Mouse (Mus musculus) liver, embryonic 14.5 days (tissue): ENCODE measurements around the gene Mrpl14. TPM values are rescaled to one million over a fixed set of nuclear protein-coding genes. Genes with fewer than 3 reads are reported as not detected.

ENCODE experiments used
- ATAC-seq: fragments of 200-750 bp; cut with Nextera tagmentation; 2 replicates; pipeline ENCODE4 v1.8.0; 2017; ENCODE audit warnings: moderate number of reproducible peaks, mild to moderate bottlenecking, moderate library complexity; ENCODE audit not compliant: insufficient read depth
- DNase-seq, 3 experiments: peaks; one replicate each; pipeline ENCODE4 v3.0.0-alpha.2; 2012 to 2013; ENCODE audit warnings: low read depth in 3 of 3, low spot score in 3 of 3
- H3K27ac ChIP-seq: fragments of 300-500 bp; sonication (generic); 2 replicates; pipeline ENCODE4 v1.5.1; 2014; ENCODE audit warnings: moderate library complexity, mild to moderate bottlenecking, control low read depth, inconsistent platforms
- H3K27me3 ChIP-seq: fragments of 300-500 bp; sonication (generic); 2 replicates; pipeline ENCODE4 v1.6.1; 2014; ENCODE audit warnings: mild to moderate bottlenecking, low read length, moderate library complexity; ENCODE audit not compliant: control insufficient read depth, insufficient read depth
- H3K36me3 ChIP-seq: fragments of 300-500 bp; sonication (generic); replicated peaks from 2 replicates; pipeline ENCODE4 v1.6.1; 2014; ENCODE audit warnings: low read depth; ENCODE audit not compliant: control insufficient read depth, insufficient read depth
- H3K4me1 ChIP-seq, 2 experiments: fragments of 200-500 bp in 1 of 2; fragments of 300-500 bp in 1 of 2; sonication (generic) in 1 of 2; replicated peaks; 2 replicates each; pipeline ENCODE4 v1.6.1; 2012 to 2014; ENCODE audit warnings: antibody characterized with exemption in 1 of 2, inconsistent platforms in 1 of 2, low read length in 1 of 2; ENCODE audit not compliant: control insufficient read depth in 2 of 2, insufficient read depth in 2 of 2
- H3K4me2 ChIP-seq: fragments of 300-500 bp; sonication (generic); 2 replicates; pipeline ENCODE4 v1.6.1; 2014; ENCODE audit warnings: low read depth, mild to moderate bottlenecking, control low read depth, moderate library complexity
- H3K4me3 ChIP-seq, 2 experiments: fragments of 200-500 bp in 1 of 2; fragments of 300-500 bp in 1 of 2; sonication (generic) in 1 of 2; 2 replicates each; pipeline ENCODE4 v1.5.1; 2012 to 2014; ENCODE audit warnings: low read depth in 2 of 2, low read length in 2 of 2, mild to moderate bottlenecking in 2 of 2, control low read depth in 1 of 2, inconsistent platforms in 1 of 2, moderate library complexity in 1 of 2; ENCODE audit not compliant: insufficient read depth in 1 of 2
- H3K9ac ChIP-seq: fragments of 300-500 bp; sonication (generic); replicated peaks from 2 replicates; pipeline ENCODE4 v1.6.1; 2014; ENCODE audit warnings: mild to moderate bottlenecking, control low read depth, moderate library complexity
- H3K9me3 ChIP-seq: fragments of 300-500 bp; sonication (generic); 2 replicates; pipeline ENCODE4 v1.6.1; 2016; ENCODE audit warnings: low read length, mixed read lengths; ENCODE audit not compliant: control insufficient read depth
- CTCF ChIP-seq: IDR thresholded peaks from 2 replicates; pipeline ENCODE4 v1.5.1; 2016; ENCODE audit warnings: antibody characterized with exemption, low read depth, control low read depth
- EP300 ChIP-seq: IDR thresholded peaks from 2 replicates; pipeline ENCODE4 v1.6.1; 2016; ENCODE audit warnings: antibody characterized with exemption, low read depth
- WGBS: fragments of 180-500 bp; shearing (Covaris S2); extraction: QIAGEN DNeasy Blood & Tissue Kit; methylation state at CpG from one replicate; pipeline ENCODE4 v1.1.7; 2014; ENCODE audit not compliant: insufficient replicate concordance; 5-methylcytosine and 5-hydroxymethylcytosine counted together
- polyA plus RNA-seq, 2 experiments: library from polyadenylated mRNA; depleted of rRNA in 1 of 2; stranded (reverse) in 1 of 2; unstranded in 1 of 2; fragments of >200 nt; fragmentation: Nextera tagmentation in 1 of 2; extraction: Ambion mirVana in 1 of 2; gene quantifications; 2 replicates each; pipeline versions ENCODE4 v1.2.1 to v1.2.3; 2012 to 2014

Gene Mrpl14
- polyA plus RNA-seq, 2 experiments = 60.8 to 142 TPM

- peak within 1 kb of the TSS; percentile 47 for H3K27ac ChIP-seq
- H3K9me3 ChIP-seq = no peaks in the 10 kb centered on the region
- peaks cover 10 to 16% of the 10 kb centered on the region in 2 experiments for H3K4me1 ChIP-seq
- peak within 1 kb of the TSS; percentile 92 for H3K9ac ChIP-seq
- H3K4me2 ChIP-seq = peak within 1 kb of the TSS; percentile 82
- no peaks in the 10 kb centered on the region for H3K36me3 ChIP-seq
- peak within 1 kb of the TSS; percentile 81 to 98 for H3K4me3 ChIP-seq
- 5% methylated on average over 12 of the region's 12 CpGs for WGBS
- DNase-seq (peak in 2 of 3 experiments; percentile 50 to 52), ATAC-seq (peak; percentile 38)
- no peaks in the 10 kb centered on the region for H3K27me3 ChIP-seq
- no peak for TF ChIP-seq EP300
- TF ChIP-seq CTCF = no peak
Observed at GRCm38 (mm10) chr17:45686716-45687115, 594 bp downstream of the Mrpl14 start, which contains the start of gene Tmem63b. Gene Tmem63b (minus strand): TSS chr17:45686905.

- Histone ChIP-seq H3K9ac (no peak overlapping the region), H3K4me3 (no peak overlapping the region), H3K4me1 (peaks cover 10 to 28% of the 10 kb centered on the region in 2 experiments), H3K9me3 (no peaks in the 10 kb centered on the region), H3K36me3 (no peaks in the 10 kb centered on the region), H3K27me3 (no peaks in the 10 kb centered on the region), H3K4me2 (no peak overlapping the region), H3K27ac (no peak overlapping the region)
- DNase-seq = no peak
- no peak for ATAC-seq
- 80% methylated on average over 9 of the region's 9 CpGs for WGBS
- no peak for TF ChIP-seq CTCF
- TF ChIP-seq EP300 = no peak
Observed at GRCm38 (mm10) chr17:45689120-45689519, 3.0 kb downstream of the Mrpl14 start.

GRCm38 (mm10) chr17:45690044-45690443, 3.9 kb downstream of the Mrpl14 start:
- WGBS = 68% methylated on average over 4 of the region's 4 CpGs

GRCm38 (mm10) chr17:45692159-45692558, 6.0 kb downstream of the Mrpl14 start:
- TF ChIP-seq EP300 (no peak), CTCF (no peak)
- DNase-seq (no peak), ATAC-seq (no peak)
- Histone ChIP-seq H3K4me3 (no peak overlapping the region), H3K27ac (no peak overlapping the region), H3K9ac (no peak overlapping the region), H3K4me1 (peaks cover 8 to 32% of the 10 kb centered on the region in 2 experiments), H3K9me3 (no peaks in the 10 kb centered on the region), H3K27me3 (no peaks in the 10 kb centered on the region), H3K36me3 (no peaks in the 10 kb centered on the region; the same call in 1 of the 2 replicates), H3K4me2 (no peak overlapping the region)
- WGBS = 77% methylated on average over 5 of the region's 5 CpGs

More at GRCm38 (mm10) chr17:45690044-45690443, 3.9 kb downstream of the Mrpl14 start:
- Histone ChIP-seq H3K36me3 (no peaks in the 10 kb centered on the region), H3K9me3 (no peaks in the 10 kb centered on the region), H3K4me1 (peaks cover 7 to 29% of the 10 kb centered on the region in 2 experiments), H3K4me3 (no peak overlapping the region), H3K4me2 (no peak overlapping the region), H3K9ac (no peak overlapping the region), H3K27me3 (no peaks in the 10 kb centered on the region), H3K27ac (no peak overlapping the region)
- DNase-seq (no peak), ATAC-seq (no peak)
- no peak for TF ChIP-seq CTCF
- no peak for TF ChIP-seq EP300

GRCm38 (mm10) chr17:45693812-45694565, 7.9 kb downstream of the Mrpl14 start:
- H3K27me3 ChIP-seq = no peaks in the 10 kb centered on the region
- H3K4me1 ChIP-seq = peaks cover 8 to 26% of the 10 kb centered on the region in 2 experiments
- H3K9me3 ChIP-seq = no peaks in the 10 kb centered on the region
- no peak overlapping the region for H3K27ac ChIP-seq
- H3K36me3 ChIP-seq = no peaks in the 10 kb centered on the region; the same call in 1 of the 2 replicates
- no peak for ATAC-seq
- TF ChIP-seq EP300 (no peak), CTCF (no peak)
- H3K4me2 ChIP-seq = no peak overlapping the region
- H3K9ac ChIP-seq = no peak overlapping the region
- WGBS = 69% methylated on average over 18 of the region's 18 CpGs
- no peak for DNase-seq
- H3K4me3 ChIP-seq = no peak overlapping the region
